Mouse (Mus musculus) embryonic facial prominence, embryonic 12.5 days (tissue): ENCODE data around the gene Glrx2. TPM values are rescaled to one million over a fixed set of nuclear protein-coding genes. Genes with fewer than 3 reads are reported as not detected.

Experiments used
- polyA plus RNA-seq: library from polyadenylated mRNA; unstranded; fragments of >200 nt; fragmentation: Nextera tagmentation; extraction: Ambion mirVana; gene quantifications from 2 replicates; pipeline ENCODE4 v1.2.1, GENCODE M21; 2016

Gene Glrx2
- polyA plus RNA-seq, 1 experiment from 2014 or later: 125 TPM

Other genes with a start within 250 kb of the Glrx2 start
- 0.77 and 1.1 TPM in 2 replicates for gene B3galt2, start 75.7 kb upstream of the Glrx2 start, polyA plus RNA-seq
- gene Cdc73, start 13.4 kb upstream of the Glrx2 start, polyA plus RNA-seq: 37.3 and 38.1 TPM in 2 replicates
- gene Trove2, start 60.7 kb downstream of the Glrx2 start, polyA plus RNA-seq: 29.3 and 34.1 TPM in 2 replicates
- 78.3 and 81.0 TPM in 2 replicates for gene Uchl5, start 60.9 kb downstream of the Glrx2 start, polyA plus RNA-seq